Mouse (Mus musculus) Patski (cell line): ENCODE results near the gene Smim24. TPM values are rescaled to one million over a fixed set of nuclear protein-coding genes. Genes with fewer than 3 reads are reported as not detected.

Experiments
- ATAC-seq: fragments of 100-300 bp; one replicate; pipeline ENCODE4 v1.8.0; 2021
- CTCF ChIA-PET: fragments of 350-600 bp; sonication (Branson Sonifier 250); formaldehyde crosslinking; loops from one replicate; lab custom pipeline; 2022; ENCODE audit warnings: inconsistent platforms; lab: Charles Lee
- POLR2A ChIA-PET: fragments of 350-600 bp; sonication (Branson Sonifier 250); formaldehyde crosslinking; loops from one replicate; lab custom pipeline; 2022; ENCODE audit warnings: antibody characterized with exemption, inconsistent platforms; lab: Charles Lee
- DNase-seq: peaks from one replicate; pipeline ENCODE4 v3.0.0-alpha.2; 2011; ENCODE audit warnings: low read depth, low spot score
- H3K27me3 ChIP-seq: fragments of 371-371 bp; one replicate; pipeline ENCODE4 v1.5.1; 2021
- CTCF ChIP-seq: fragments of 100-300 bp; IDR thresholded peaks from one replicate; pipeline ENCODE4 v1.5.1; 2021
- in situ Hi-C: fragments of 300-500 bp; cut with MboI; formaldehyde crosslinking; loops from 3 replicates; pipeline ENCODE4 v1.11.1; 2018; ENCODE audit warnings: low pct_unique_long_range_greater_than_20kb, mixed read lengths
- polyA plus RNA-seq: library from polyadenylated mRNA; unstranded; gene quantifications from one replicate; pipeline ENCODE4 v1.2.3, GENCODE M21; 2021

The Smim24 gene
- polyA plus RNA-seq, 1 experiment from 2014 or later: 0.18 TPM

DNA sequence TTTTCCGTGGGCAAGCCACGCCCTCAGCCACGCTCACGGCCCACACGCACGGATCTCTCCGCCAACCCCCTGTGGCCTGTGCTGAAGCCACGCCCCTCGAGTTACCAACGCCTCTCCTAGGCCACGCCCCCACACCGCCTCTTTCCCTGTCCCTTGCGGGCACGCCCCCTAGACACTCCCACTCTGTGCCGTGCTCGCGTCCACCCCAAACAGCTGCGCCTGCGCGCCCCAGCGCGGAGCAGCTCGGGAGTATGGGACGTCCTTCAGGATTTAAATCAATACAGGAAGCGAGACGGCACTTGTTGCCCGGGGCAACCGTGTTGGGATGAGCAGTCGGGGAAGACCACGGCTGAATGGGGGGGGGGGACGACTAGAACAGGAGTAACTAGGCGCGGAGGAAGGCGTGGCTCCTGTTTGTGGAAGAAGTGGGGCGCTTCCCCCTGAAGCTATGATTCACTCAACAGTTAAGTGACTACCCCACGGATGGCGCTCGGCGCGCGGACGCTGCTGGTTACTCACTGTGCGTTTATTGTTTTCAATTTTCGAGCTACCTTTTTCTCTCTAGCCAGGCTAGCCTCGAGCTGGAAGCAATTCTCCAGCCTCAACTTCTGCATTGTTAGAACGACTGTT is 14.2 kb upstream of the Smim24 start:
- no peaks in the 10 kb centered on the region for H3K27me3 ChIP-seq
- peak; percentile 97 for DNase-seq
- ChIA-PET CTCF (interaction anchor here (0.8 to 1.9 kb wide), 5 partner anchors 11 to 89 kb away, joined by 3 to 7 read pairs (median 3); partner anchors contain the start of gene Pip5k1c), POLR2A (interaction anchor here (0.7 to 1.0 kb wide), 2 partner anchors 74 to 197 kb away, joined by 4 read pairs; no protein-coding TSS in a partner anchor)
- no peak for TF ChIP-seq CTCF
- in situ Hi-C loops: no loop called here
- peak; percentile 83 for ATAC-seq

DNA sequence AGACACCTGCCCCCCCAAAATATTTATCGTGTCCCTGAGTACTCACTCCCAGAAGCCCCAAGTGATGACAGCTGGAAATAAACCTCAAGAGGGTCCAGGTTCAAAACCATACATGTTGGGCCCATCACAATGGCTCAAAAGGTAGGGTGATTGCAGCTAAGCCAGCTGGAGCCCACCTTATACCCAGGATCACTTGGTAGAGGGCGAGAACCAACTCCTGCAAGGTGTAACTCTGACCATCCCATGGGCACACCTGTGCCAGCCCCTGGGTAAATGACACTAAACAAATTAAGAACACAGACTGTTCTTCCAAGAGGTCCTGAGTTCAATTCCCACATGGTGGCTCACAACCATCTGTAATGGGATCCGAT is 13.7 kb upstream of the Smim24 start:
- DNase-seq (no peak), ATAC-seq (no peak)
- POLR2A ChIA-PET: interaction anchor here (0.7 kb wide), 1 partner anchor 197 kb away, joined by 4 read pairs; no protein-coding TSS in a partner anchor
- CTCF ChIA-PET: interaction anchor here (0.8 to 1.9 kb wide), 5 partner anchors 11 to 90 kb away, joined by 3 to 7 read pairs (median 3); partner anchors contain the start of gene Pip5k1c
- TF ChIP-seq CTCF: no peak
- H3K27me3 ChIP-seq: no peaks in the 10 kb centered on the region
- in situ Hi-C loops: no loop called here

DNA sequence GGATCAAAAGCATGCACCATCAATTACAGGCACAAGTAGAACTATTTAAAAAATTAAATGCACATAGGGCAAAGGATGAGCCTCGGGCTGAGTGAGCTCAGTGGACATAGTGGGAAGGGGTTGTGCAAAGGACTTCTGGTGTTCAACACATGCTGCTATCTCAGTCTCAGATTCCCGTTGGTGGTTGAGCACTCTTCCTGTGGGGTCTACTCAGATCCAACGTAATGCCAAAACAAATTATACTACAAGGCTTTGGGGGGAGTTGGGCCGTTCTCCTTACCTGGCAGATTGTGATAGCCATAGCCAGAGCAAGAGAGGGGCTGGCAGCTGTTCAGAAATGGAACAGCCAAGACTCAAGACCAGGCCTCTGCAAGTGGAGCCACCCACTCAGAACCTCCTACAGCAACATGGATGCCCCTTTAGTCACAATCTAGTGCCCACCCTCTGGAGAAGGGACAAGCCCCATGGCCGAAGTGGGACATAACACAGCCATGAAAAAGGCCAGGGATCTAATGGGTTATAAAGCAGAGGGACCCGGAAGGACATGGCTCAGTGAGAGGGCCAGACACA is 13.0 kb upstream of the Smim24 start:
- no peak for TF ChIP-seq CTCF
- in situ Hi-C loops: no loop called here
- CTCF ChIA-PET: interaction anchor here (0.8 to 1.4 kb wide), 3 partner anchors 10 to 29 kb away, joined by 3 to 4 read pairs (median 3); partner anchors contain the start of gene Hmg20b
- no peaks in the 10 kb centered on the region for H3K27me3 ChIP-seq
- no peak for ATAC-seq
- no peak for DNase-seq
- POLR2A ChIA-PET: interaction anchor here (0.6 kb wide), 1 partner anchor 35 kb away, joined by 5 read pairs; no protein-coding TSS in a partner anchor

DNA sequence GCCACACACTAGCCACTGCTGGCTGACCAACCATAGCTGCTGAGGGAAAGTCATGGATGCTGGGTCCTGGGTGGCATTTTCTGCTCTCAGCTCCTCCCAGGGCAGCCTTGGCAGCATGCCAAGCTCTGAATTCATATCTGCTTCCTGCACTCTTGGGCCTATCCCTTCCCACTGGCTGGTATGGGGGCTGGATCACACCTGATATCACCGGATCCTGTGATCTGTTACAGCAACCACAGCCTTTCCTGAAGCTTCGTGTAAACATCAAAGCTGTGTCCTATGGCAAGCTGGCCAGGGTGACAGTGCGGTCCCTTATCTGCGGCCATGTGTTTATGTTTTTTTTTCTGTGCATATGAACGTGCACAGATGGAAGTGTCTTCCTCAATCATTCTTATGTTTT is 10.8 kb upstream of the Smim24 start:
- H3K27me3 ChIP-seq: no peaks in the 10 kb centered on the region
- TF ChIP-seq CTCF: no peak
- DNase-seq (no peak), ATAC-seq (no peak)
- POLR2A ChIA-PET: interaction anchor here (0.6 kb wide), 1 partner anchor 31 kb away, joined by 4 read pairs; no protein-coding TSS in a partner anchor
- CTCF ChIA-PET: no interaction called here
- in situ Hi-C loops: no loop called here

DNA sequence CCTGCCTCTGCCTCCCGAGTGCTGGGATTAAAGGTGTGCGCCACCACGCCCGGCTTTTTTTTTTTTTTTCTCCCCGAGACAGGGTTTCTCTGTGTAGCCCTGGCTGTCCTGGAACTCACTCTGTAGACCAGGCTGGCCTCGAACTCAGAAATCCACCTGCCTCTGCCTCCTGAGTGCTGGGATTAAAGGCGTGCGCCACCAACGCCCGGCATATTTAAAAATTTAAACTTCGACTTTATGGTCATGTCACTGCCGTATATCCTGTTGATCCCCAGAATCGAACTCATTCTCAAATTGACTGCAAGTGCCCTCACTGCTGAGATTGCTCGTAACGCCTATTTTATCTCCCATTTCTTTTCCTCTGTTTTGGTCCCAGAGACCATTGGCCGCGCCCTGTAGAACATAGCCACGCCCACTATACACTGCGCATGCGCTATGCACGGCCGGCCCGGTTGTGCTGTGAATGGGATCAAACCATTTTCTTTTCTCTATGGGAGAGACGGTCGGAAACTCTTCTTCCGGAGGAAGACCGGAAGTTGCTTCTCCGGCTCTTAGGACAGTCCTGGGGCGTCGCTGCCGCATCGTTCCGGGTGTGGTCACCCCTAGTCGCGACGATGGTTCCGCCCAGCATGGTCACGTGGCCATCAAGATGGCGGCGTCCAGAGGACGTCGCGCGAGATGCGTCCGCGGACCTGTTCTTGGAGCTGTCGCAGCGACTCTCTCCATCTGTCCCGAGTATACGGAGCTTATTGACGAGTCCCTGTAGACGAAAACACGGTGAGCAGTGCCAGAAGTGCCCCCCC is 8.8 kb upstream of the Smim24 start, which contains the start of the genes Dohh and Gm48551:
Dohh (plus strand) TSS at position 627 of the 803 bp plus-strand sequence.
Gm48551 (plus strand) TSS at position 665 of the 803 bp plus-strand sequence.
- H3K27me3 ChIP-seq: no peaks in the 10 kb centered on the region
- TF ChIP-seq CTCF: no peak
- in situ Hi-C loops: no loop called here
- peak; percentile 94 for DNase-seq
- CTCF ChIA-PET: interaction anchor here (0.6 to 2.2 kb wide), 2 partner anchors 21 to 67 kb away, joined by 3 to 12 read pairs; no protein-coding TSS in a partner anchor
- POLR2A ChIA-PET: interaction anchor here (1.3 kb wide), 1 partner anchor 10 kb away, joined by 3 read pairs; no protein-coding TSS in a partner anchor
- peak; percentile 83 for ATAC-seq

DNA sequence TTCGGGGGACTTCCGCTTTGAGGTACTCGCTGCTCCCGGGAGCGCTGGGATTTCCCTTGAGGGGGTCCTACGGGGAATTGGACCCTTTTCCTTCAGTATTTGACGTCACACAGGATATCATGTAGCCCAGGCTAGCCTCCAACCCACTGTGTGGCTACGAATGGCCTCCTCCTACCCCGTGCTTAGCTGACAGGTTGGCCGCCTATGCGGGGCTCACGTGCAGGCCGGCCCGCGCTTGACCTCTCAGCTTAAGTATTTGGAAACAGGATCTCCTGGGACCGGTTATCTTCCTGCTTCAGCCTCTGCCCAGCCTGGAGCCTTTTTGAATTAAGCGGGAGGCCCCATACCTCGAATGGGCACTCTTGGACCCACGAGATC is 8.3 kb upstream of the Smim24 start:
- CTCF ChIA-PET: interaction anchor here (0.6 to 2.2 kb wide), 3 partner anchors 20 to 66 kb away, joined by 3 to 12 read pairs (median 3); no protein-coding TSS in a partner anchor
- no peak for ATAC-seq
- TF ChIP-seq CTCF: no peak

DNA sequence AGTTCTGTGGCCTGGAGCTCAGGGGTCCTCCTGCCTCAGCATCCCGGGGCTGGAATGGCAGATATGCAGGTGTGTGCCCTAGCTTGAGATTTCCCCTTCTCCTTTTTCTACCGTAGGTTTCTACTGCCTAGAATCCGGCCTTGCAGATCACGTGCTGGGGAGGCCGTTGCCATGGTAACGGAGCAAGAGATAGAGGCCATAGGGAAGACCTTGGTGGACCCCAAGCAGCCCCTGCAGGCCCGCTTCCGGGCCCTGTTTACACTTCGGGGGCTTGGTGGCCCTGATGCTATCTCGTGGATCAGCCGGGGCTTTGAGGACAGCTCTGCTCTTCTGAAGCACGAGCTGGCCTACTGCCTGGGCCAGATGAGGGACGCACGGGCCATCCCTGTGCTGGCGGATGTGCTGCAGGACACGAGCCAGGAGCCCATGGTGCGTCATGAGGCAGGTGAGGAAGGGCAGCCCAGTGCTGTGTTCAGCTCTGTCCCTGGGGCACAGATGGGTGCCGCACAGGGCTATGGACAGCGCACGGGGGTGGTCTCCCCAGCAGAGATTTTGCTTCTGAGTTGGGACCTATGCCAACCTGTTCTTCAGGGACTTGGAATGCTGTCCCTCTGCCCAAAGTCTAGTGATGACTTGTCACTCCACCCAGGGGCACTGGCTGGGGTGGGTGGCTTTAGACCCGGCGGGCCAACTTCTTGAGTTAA is 7.1 kb upstream of the Smim24 start:
- H3K27me3 ChIP-seq: no peaks in the 10 kb centered on the region
- ATAC-seq (no peak), DNase-seq (no peak)
- POLR2A ChIA-PET: interaction anchor here (1.3 to 1.7 kb wide), 2 partner anchors 8 to 22 kb away, joined by 3 to 4 read pairs; no protein-coding TSS in a partner anchor
- in situ Hi-C loops: no loop called here
- CTCF ChIA-PET: interaction anchor here (0.9 to 2.2 kb wide), 2 partner anchors 19 to 65 kb away, joined by 3 to 12 read pairs; no protein-coding TSS in a partner anchor
- TF ChIP-seq CTCF: no peak

More for the DNA sequence above, 8.3 kb upstream of the Smim24 start:
- in situ Hi-C loops: no loop called here
- no peaks in the 10 kb centered on the region for H3K27me3 ChIP-seq
- POLR2A ChIA-PET: interaction anchor here (1.3 to 1.7 kb wide), 2 partner anchors 9 to 23 kb away, joined by 3 to 4 read pairs; no protein-coding TSS in a partner anchor
- DNase-seq: no peak

DNA sequence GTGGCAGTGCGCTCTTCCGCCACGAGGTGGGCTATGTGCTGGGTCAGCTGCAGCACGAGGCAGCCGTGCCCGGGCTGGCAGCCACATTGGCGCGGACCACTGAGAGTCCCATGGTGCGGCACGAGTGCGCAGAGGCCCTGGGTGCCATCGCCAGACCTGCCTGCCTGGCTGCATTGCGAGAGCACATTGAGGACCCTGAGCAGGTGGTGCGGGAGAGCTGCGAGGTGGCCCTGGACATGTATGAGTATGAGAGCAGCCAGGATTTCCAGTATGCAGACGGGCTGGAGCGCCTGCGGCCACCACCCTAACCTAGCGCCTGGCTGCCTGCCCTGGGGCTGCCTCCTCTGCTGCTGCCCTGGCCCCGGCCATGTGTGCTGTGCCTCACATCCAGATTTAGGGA is 5.1 kb upstream of the Smim24 start:
- TF ChIP-seq CTCF: no peak
- no peaks in the 10 kb centered on the region for H3K27me3 ChIP-seq
- CTCF ChIA-PET: interaction anchor here (0.7 to 1.4 kb wide), 2 partner anchors 14 to 62 kb away, joined by 3 read pairs; no protein-coding TSS in a partner anchor
- in situ Hi-C loops: no loop called here
- DNase-seq (no peak), ATAC-seq (no peak)
- POLR2A ChIA-PET: no interaction called here

DNA sequence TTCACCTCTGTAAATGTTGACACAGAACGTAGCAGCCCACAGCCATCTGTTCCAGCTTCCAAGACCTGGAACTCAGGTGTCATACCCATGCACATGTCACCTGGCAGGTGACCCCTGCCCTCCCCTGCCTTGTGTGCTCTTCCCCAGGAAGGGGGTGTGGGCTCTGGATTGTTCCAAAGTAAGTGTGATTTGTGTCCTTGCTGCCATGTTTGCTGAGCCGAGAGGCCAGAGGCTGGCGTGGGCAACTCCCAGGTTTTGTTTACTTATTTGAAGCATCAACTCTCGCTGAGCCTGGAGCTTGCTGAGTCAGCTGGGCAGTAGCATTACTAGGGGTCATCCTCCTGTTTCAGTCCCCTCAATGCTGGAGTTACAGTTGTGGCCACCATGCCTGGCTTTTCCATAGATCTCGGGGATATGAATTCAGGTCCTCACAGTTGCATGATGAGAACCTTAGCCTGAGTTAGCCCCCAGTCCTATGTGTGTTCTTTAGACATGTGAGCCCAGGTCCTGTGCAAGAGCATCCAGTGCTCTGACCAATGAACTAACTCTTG is 4.3 kb upstream of the Smim24 start, which contains the start of gene Gm48552:
Gm48552 (plus strand) TSS at position 501 of the 551 bp plus-strand sequence.
- ATAC-seq (no peak), DNase-seq (no peak)
- H3K27me3 ChIP-seq: no peaks in the 10 kb centered on the region
- ChIA-PET CTCF (interaction anchor here (1.4 to 1.9 kb wide), 3 partner anchors 13 to 62 kb away, joined by 3 to 18 read pairs (median 5); no protein-coding TSS in a partner anchor), POLR2A (no interaction called here)
- TF ChIP-seq CTCF: no peak
- in situ Hi-C loops: no loop called here
